Mouse (Mus musculus): Measurements from ENCODE around the gene Grip2.
A peak's percentile ranks its signal among the peaks of the same experiment; 100 is the strongest.

Gene Grip2

GRCm38 (mm10) chr6:91827016-91827570 is at the start of gene Grip2:
Gene Grip2, minus strand, starts transcription at chr6:91827250.
- peak; percentile 83 for DNase-seq

- DNase-seq: no peak
Observed at GRCm38 (mm10) chr6:91872781-91873180, 45.7 kb upstream of the Grip2 start.

- no peak for DNase-seq
Observed at GRCm38 (mm10) chr6:91868091-91868490, 41.0 kb upstream of the Grip2 start.

GRCm38 (mm10) chr6:91865601-91866000 is 38.6 kb upstream of the Grip2 start:
- peak; percentile 36 for DNase-seq

GRCm38 (mm10) chr6:91864595-91864994 is 37.5 kb upstream of the Grip2 start:
- DNase-seq: no peak

GRCm38 (mm10) chr6:91862848-91863247 is 35.8 kb upstream of the Grip2 start:
- DNase-seq: no peak

- DNase-seq: no peak
Observed at GRCm38 (mm10) chr6:91858339-91858738, 31.3 kb upstream of the Grip2 start.

- no peak for DNase-seq
Observed at GRCm38 (mm10) chr6:91852550-91852949, 25.5 kb upstream of the Grip2 start.

- no peak for DNase-seq
Observed at GRCm38 (mm10) chr6:91843628-91844153, 16.6 kb upstream of the Grip2 start.

- DNase-seq: no peak
Observed at GRCm38 (mm10) chr6:91842897-91843627, 16.0 kb upstream of the Grip2 start.

GRCm38 (mm10) chr6:91839010-91839871 is 12.2 kb upstream of the Grip2 start:
- DNase-seq: peak; percentile 54

- no peak for DNase-seq
Observed at GRCm38 (mm10) chr6:91832863-91833440, 5.9 kb upstream of the Grip2 start.

GRCm38 (mm10) chr6:91827926-91828325 is 876 bp upstream of the Grip2 start:
- DNase-seq: no peak

GRCm38 (mm10) chr6:91818271-91818670 is 8.8 kb downstream of the Grip2 start:
- no peak for DNase-seq

GRCm38 (mm10) chr6:91815976-91816375 is 11.1 kb downstream of the Grip2 start:
- DNase-seq: no peak

- no peak for DNase-seq
Observed at GRCm38 (mm10) chr6:91813611-91814010, 13.4 kb downstream of the Grip2 start.

- DNase-seq: no peak
Observed at GRCm38 (mm10) chr6:91810007-91810406, 17.0 kb downstream of the Grip2 start.

GRCm38 (mm10) chr6:91808022-91808421 is 19.0 kb downstream of the Grip2 start:
- DNase-seq: no peak

- no peak for DNase-seq
Observed at GRCm38 (mm10) chr6:91807169-91807568, 19.9 kb downstream of the Grip2 start.

GRCm38 (mm10) chr6:91804177-91804576 is 22.9 kb downstream of the Grip2 start:
- DNase-seq: no peak

GRCm38 (mm10) chr6:91798496-91798895 is 28.6 kb downstream of the Grip2 start:
- DNase-seq: peak; percentile 30

- no peak for DNase-seq
Observed at GRCm38 (mm10) chr6:91796736-91797135, 30.3 kb downstream of the Grip2 start.

GRCm38 (mm10) chr6:91796064-91796463 is 31.0 kb downstream of the Grip2 start:
- no peak for DNase-seq

Measured in layer of hippocampus, adult 9-11 months (tissue).